Mouse (Mus musculus): ENCODE results near the gene Artn.

The Artn gene

GRCm38 (mm10) chr4:117912685-117913273 lies 16.8 kb downstream of the Artn start:
- TF ChIP-seq GATA4 (IDR thresholded peaks at IDR 0.05; ENCODE audit: insufficient replicate concordance, low read length), result no peak

- no peak for TF ChIP-seq GATA4 (IDR thresholded peaks at IDR 0.05; ENCODE audit: insufficient replicate concordance, low read length)
Observed at GRCm38 (mm10) chr4:117912131-117912561, 17.4 kb downstream of the Artn start.

- no peak for TF ChIP-seq GATA4 (IDR thresholded peaks at IDR 0.05; ENCODE audit: insufficient replicate concordance, low read length)
Observed at GRCm38 (mm10) chr4:117908834-117909453, 20.6 kb downstream of the Artn start.

- TF ChIP-seq GATA4 (IDR thresholded peaks at IDR 0.05; ENCODE audit: insufficient replicate concordance, low read length), result no peak
Observed at GRCm38 (mm10) chr4:117906196-117906595, 23.4 kb downstream of the Artn start.

GRCm38 (mm10) chr4:117904761-117905160 lies 24.8 kb downstream of the Artn start:
- no peak for TF ChIP-seq GATA4 (IDR thresholded peaks at IDR 0.05; ENCODE audit: insufficient replicate concordance, low read length)

- no peak for TF ChIP-seq GATA4 (IDR thresholded peaks at IDR 0.05; ENCODE audit: insufficient replicate concordance, low read length)
Observed at GRCm38 (mm10) chr4:117904094-117904493, 25.5 kb downstream of the Artn start.

- TF ChIP-seq GATA4 (IDR thresholded peaks at IDR 0.05; ENCODE audit: insufficient replicate concordance, low read length), result no peak
Observed at GRCm38 (mm10) chr4:117898111-117898510, 31.5 kb downstream of the Artn start.

- no peak for TF ChIP-seq GATA4 (IDR thresholded peaks at IDR 0.05; ENCODE audit: insufficient replicate concordance, low read length)
Observed at GRCm38 (mm10) chr4:117896031-117896430, 33.5 kb downstream of the Artn start.

GRCm38 (mm10) chr4:117895339-117895738 lies 34.2 kb downstream of the Artn start:
- TF ChIP-seq GATA4 (IDR thresholded peaks at IDR 0.05; ENCODE audit: insufficient replicate concordance, low read length), result no peak

- no peak for TF ChIP-seq GATA4 (IDR thresholded peaks at IDR 0.05; ENCODE audit: insufficient replicate concordance, low read length)
Observed at GRCm38 (mm10) chr4:117894601-117895000, 35.0 kb downstream of the Artn start.

GRCm38 (mm10) chr4:117893376-117893775 lies 36.2 kb downstream of the Artn start:
- TF ChIP-seq GATA4 (IDR thresholded peaks at IDR 0.05; ENCODE audit: insufficient replicate concordance, low read length), result no peak

GRCm38 (mm10) chr4:117891738-117892161 lies 37.8 kb downstream of the Artn start, which contains the start of gene Dph2:
Gene Dph2 (minus strand): TSS chr4:117892032.
- TF ChIP-seq GATA4 (IDR thresholded peaks at IDR 0.05; ENCODE audit: insufficient replicate concordance, low read length), result no peak

GRCm38 (mm10) chr4:117890750-117891149 lies 38.8 kb downstream of the Artn start:
- TF ChIP-seq GATA4 (IDR thresholded peaks at IDR 0.05; ENCODE audit: insufficient replicate concordance, low read length), result no peak

GRCm38 (mm10) chr4:117890031-117890430 lies 39.5 kb downstream of the Artn start:
- no peak for TF ChIP-seq GATA4 (IDR thresholded peaks at IDR 0.05; ENCODE audit: insufficient replicate concordance, low read length)

GRCm38 (mm10) chr4:117889471-117889870 lies 40.1 kb downstream of the Artn start:
- TF ChIP-seq GATA4 (IDR thresholded peaks at IDR 0.05; ENCODE audit: insufficient replicate concordance, low read length), result no peak

GRCm38 (mm10) chr4:117887920-117888319 lies 41.6 kb downstream of the Artn start:
- TF ChIP-seq GATA4 (IDR thresholded peaks at IDR 0.05; ENCODE audit: insufficient replicate concordance, low read length), result no peak

- TF ChIP-seq GATA4 (IDR thresholded peaks at IDR 0.05; ENCODE audit: insufficient replicate concordance, low read length), result no peak
Observed at GRCm38 (mm10) chr4:117887133-117887532, 42.4 kb downstream of the Artn start, which contains the start of gene Atp6v0b. Gene Atp6v0b (minus strand): TSS chr4:117887333.
